Mouse (Mus musculus) lung, embryonic 16.5 days (tissue): ENCODE measurements around the gene Gm10570. TPM values are rescaled to one million over a fixed set of nuclear protein-coding genes. Genes with fewer than 3 reads are reported as not detected.

Source experiments
- ATAC-seq: fragments of 200-750 bp; cut with Nextera tagmentation; 2 replicates; pipeline ENCODE4 v1.8.0; 2017; ENCODE audit warnings: low read depth, mild to moderate bottlenecking, moderate library complexity
- H3K27ac ChIP-seq: fragments of 300-500 bp; sonication (generic); 2 replicates; pipeline ENCODE4 v1.5.1; 2014; ENCODE audit warnings: mild to moderate bottlenecking, control low read depth, low read length
- H3K27me3 ChIP-seq: fragments of 300-500 bp; sonication (generic); 2 replicates; pipeline ENCODE4 v1.6.1; 2014; ENCODE audit warnings: low read depth, low read length, mixed read lengths; ENCODE audit not compliant: control insufficient read depth, insufficient read depth
- H3K36me3 ChIP-seq: fragments of 300-500 bp; sonication (generic); 2 replicates; pipeline ENCODE4 v1.6.1; 2014; ENCODE audit warnings: low read length; ENCODE audit not compliant: control insufficient read depth, insufficient read depth
- H3K4me1 ChIP-seq: fragments of 300-500 bp; sonication (generic); replicated peaks from 2 replicates; pipeline ENCODE4 v1.6.1; 2014; ENCODE audit warnings: low read length, mixed read lengths; ENCODE audit not compliant: control insufficient read depth, insufficient read depth
- H3K4me2 ChIP-seq: fragments of 300-500 bp; sonication (generic); 2 replicates; pipeline ENCODE4 v1.6.1; 2014; ENCODE audit warnings: low read depth, low read length, control low read depth
- H3K4me3 ChIP-seq: fragments of 300-500 bp; sonication (generic); 2 replicates; pipeline ENCODE4 v1.5.1; 2014; ENCODE audit warnings: mild to moderate bottlenecking, low read length, control low read depth
- H3K9ac ChIP-seq: fragments of 300-500 bp; sonication (generic); 2 replicates; pipeline ENCODE4 v1.6.1; 2014; ENCODE audit warnings: low read length, control low read depth
- H3K9me3 ChIP-seq: fragments of 300-500 bp; sonication (generic); 2 replicates; pipeline ENCODE4 v1.6.1; 2016; ENCODE audit warnings: low read length; ENCODE audit not compliant: control insufficient read depth
- WGBS: fragments of 180-500 bp; shearing (Covaris S2); extraction: QIAGEN DNeasy Blood & Tissue Kit; methylation state at CpG from one replicate; pipeline ENCODE4 v1.1.7; 2014; 5-methylcytosine and 5-hydroxymethylcytosine counted together
- polyA plus RNA-seq: library from polyadenylated mRNA; unstranded; fragments of >200 nt; fragmentation: Nextera tagmentation; extraction: Ambion mirVana; gene quantifications from 2 replicates; pipeline ENCODE4 v1.2.1, GENCODE M21; 2015

The Gm10570 gene
- polyA plus RNA-seq, 1 experiment from 2014 or later: not detected

- H3K4me3 ChIP-seq: no peak overlapping the region
- H3K36me3 ChIP-seq: no peaks in the 10 kb centered on the region
- 0 out of 2 replicates have a peak, but pooled peaks cover 3% of the 10 kb centered on the region for H3K4me1 ChIP-seq
- no peaks in the 10 kb centered on the region for H3K9me3 ChIP-seq
- no peak overlapping the region for H3K4me2 ChIP-seq
- H3K27ac ChIP-seq: no peak overlapping the region
- ATAC-seq: no peak
- no peaks in the 10 kb centered on the region for H3K27me3 ChIP-seq
- 79% methylated on average over 13 of the region's 13 CpGs for WGBS
- no peak overlapping the region for H3K9ac ChIP-seq
Measured at GRCm38 (mm10) chr4:130296243-130296965, 12.1 kb downstream of the Gm10570 start.

GRCm38 (mm10) chr4:130295047-130295745, 13.3 kb downstream of the Gm10570 start:
- 0 out of 2 replicates have a peak overlapping the region, but pooled peaks have one; percentile 4 for H3K4me3 ChIP-seq
- H3K27ac ChIP-seq: no peak overlapping the region
- no peak overlapping the region for H3K9ac ChIP-seq
- H3K4me1 ChIP-seq: 0 out of 2 replicates have a peak, but pooled peaks cover 3% of the 10 kb centered on the region
- no peaks in the 10 kb centered on the region for H3K9me3 ChIP-seq
- peak overlapping the region; percentile 23 for H3K4me2 ChIP-seq
- no peak for ATAC-seq
- no peaks in the 10 kb centered on the region for H3K36me3 ChIP-seq
- H3K27me3 ChIP-seq: no peaks in the 10 kb centered on the region
- WGBS: 36% methylated on average over 23 of the region's 23 CpGs

GRCm38 (mm10) chr4:130294513-130294912, 14.0 kb downstream of the Gm10570 start:
- H3K4me1 ChIP-seq: 0 out of 2 replicates have a peak, but pooled peaks cover 3% of the 10 kb centered on the region
- no peak overlapping the region for H3K27ac ChIP-seq
- H3K9ac ChIP-seq: 0 out of 2 replicates have a peak overlapping the region, but pooled peaks have one; percentile 9
- no peak for ATAC-seq
- H3K9me3 ChIP-seq: no peaks in the 10 kb centered on the region
- no peaks in the 10 kb centered on the region for H3K36me3 ChIP-seq
- no peak overlapping the region for H3K4me2 ChIP-seq
- no peak overlapping the region for H3K4me3 ChIP-seq
- no peaks in the 10 kb centered on the region for H3K27me3 ChIP-seq
- WGBS: 79% methylated on average over 8 of the region's 8 CpGs

- Histone ChIP-seq H3K4me3 (no peak overlapping the region), H3K27ac (no peak overlapping the region), H3K4me1 (0 out of 2 replicates have a peak, but pooled peaks cover 3% of the 10 kb centered on the region), H3K9me3 (no peaks in the 10 kb centered on the region), H3K9ac (no peak overlapping the region), H3K27me3 (no peaks in the 10 kb centered on the region), H3K36me3 (no peaks in the 10 kb centered on the region), H3K4me2 (no peak overlapping the region)
- ATAC-seq: peak; percentile 38; the same call in 1 of the 2 replicates
- 3% methylated on average over 4 of the region's 4 CpGs for WGBS
Measured at GRCm38 (mm10) chr4:130292271-130292670, 16.2 kb downstream of the Gm10570 start.

- no peak overlapping the region for H3K4me2 ChIP-seq
- ATAC-seq: no peak
- no peaks in the 10 kb centered on the region; the same call in 1 of the 2 replicates for H3K27me3 ChIP-seq
- no peak overlapping the region for H3K4me3 ChIP-seq
- no peak overlapping the region for H3K9ac ChIP-seq
- H3K9me3 ChIP-seq: no peaks in the 10 kb centered on the region
- H3K4me1 ChIP-seq: no peaks in the 10 kb centered on the region
- no peak overlapping the region for H3K27ac ChIP-seq
- WGBS: 62% methylated on average over 3 of the region's 3 CpGs
- no peaks in the 10 kb centered on the region for H3K36me3 ChIP-seq
Measured at GRCm38 (mm10) chr4:130289824-130290223, 18.6 kb downstream of the Gm10570 start.

- H3K9me3 ChIP-seq: no peaks in the 10 kb centered on the region
- no peak overlapping the region for H3K4me3 ChIP-seq
- H3K36me3 ChIP-seq: no peaks in the 10 kb centered on the region
- no peak overlapping the region for H3K27ac ChIP-seq
- no peak overlapping the region for H3K9ac ChIP-seq
- ATAC-seq: no peak
- H3K4me2 ChIP-seq: no peak overlapping the region
- no peaks in the 10 kb centered on the region; the same call in 1 of the 2 replicates for H3K27me3 ChIP-seq
- 39% methylated on average over 3 of the region's 3 CpGs for WGBS
- no peaks in the 10 kb centered on the region for H3K4me1 ChIP-seq
Measured at GRCm38 (mm10) chr4:130286531-130286930, 21.9 kb downstream of the Gm10570 start.

- no peak overlapping the region for H3K9ac ChIP-seq
- ATAC-seq: no peak
- no peaks in the 10 kb centered on the region; the same call in 1 of the 2 replicates for H3K27me3 ChIP-seq
- no peaks in the 10 kb centered on the region for H3K4me1 ChIP-seq
- no peak overlapping the region for H3K4me2 ChIP-seq
- no peak overlapping the region for H3K27ac ChIP-seq
- no peaks in the 10 kb centered on the region for H3K9me3 ChIP-seq
- WGBS: 70% methylated on average over 9 of the region's 9 CpGs
- no peak overlapping the region for H3K4me3 ChIP-seq
- H3K36me3 ChIP-seq: no peaks in the 10 kb centered on the region
Measured at GRCm38 (mm10) chr4:130283826-130284225, 24.6 kb downstream of the Gm10570 start.

GRCm38 (mm10) chr4:130282856-130283255, 25.6 kb downstream of the Gm10570 start:
- Histone ChIP-seq H3K36me3 (no peaks in the 10 kb centered on the region), H3K27ac (no peak overlapping the region), H3K27me3 (no peaks in the 10 kb centered on the region; the same call in 1 of the 2 replicates), H3K4me3 (no peak overlapping the region), H3K4me2 (no peak overlapping the region), H3K9ac (no peak overlapping the region), H3K4me1 (no peaks in the 10 kb centered on the region), H3K9me3 (no peaks in the 10 kb centered on the region)
- ATAC-seq: no peak
- 66% methylated on average over 5 of the region's 5 CpGs for WGBS

- Histone ChIP-seq H3K36me3 (no peaks in the 10 kb centered on the region), H3K27ac (no peak within 1 kb of the TSS), H3K9me3 (no peaks in the 10 kb centered on the region), H3K4me2 (no peak within 1 kb of the TSS), H3K27me3 (peaks cover 18% of the 10 kb centered on the region), H3K9ac (no peak within 1 kb of the TSS), H3K4me1 (0 out of 2 replicates have a peak, but pooled peaks cover 2% of the 10 kb centered on the region), H3K4me3 (no peak within 1 kb of the TSS)
- ATAC-seq: no peak
- 61% methylated on average over 2 of the region's 2 CpGs for WGBS
Measured at GRCm38 (mm10) chr4:130279105-130279504, 29.4 kb downstream of the Gm10570 start, which contains the start of gene Serinc2. Serinc2 (minus strand) TSS chr4:130279205.
